Mouse (Mus musculus): ENCODE data around the gene Clcnkb.

Gene Clcnkb

GRCm38 (mm10) chr4:141415924-141416323, at the start of gene Clcnkb:
TSS of gene Clcnkb (minus strand) at chr4:141416014.
- DNase-seq = peak; percentile 46 to 82

DNA sequence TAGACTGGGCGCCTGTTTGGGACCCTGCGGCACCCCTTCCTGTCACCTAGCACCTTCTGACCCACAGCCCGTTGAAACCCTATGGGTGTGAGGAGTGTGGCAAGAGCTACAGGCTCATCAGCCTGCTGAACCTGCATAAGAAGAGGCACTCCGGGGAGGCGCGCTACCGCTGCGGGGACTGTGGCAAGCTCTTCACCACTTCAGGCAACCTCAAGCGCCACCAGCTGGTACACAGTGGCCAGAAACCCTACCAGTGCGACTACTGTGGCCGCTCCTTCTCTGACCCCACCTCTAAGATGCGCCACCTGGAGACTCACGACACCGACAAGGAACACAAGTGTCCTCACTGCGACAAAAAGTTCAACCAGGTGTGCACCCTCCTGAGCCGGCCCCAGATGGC, 48.9 kb upstream of the Clcnkb start:
- no peak for DNase-seq

GRCm38 (mm10) chr4:141463472-141463871, 47.7 kb upstream of the Clcnkb start:
- peak; percentile 57 to 76 for DNase-seq

DNA sequence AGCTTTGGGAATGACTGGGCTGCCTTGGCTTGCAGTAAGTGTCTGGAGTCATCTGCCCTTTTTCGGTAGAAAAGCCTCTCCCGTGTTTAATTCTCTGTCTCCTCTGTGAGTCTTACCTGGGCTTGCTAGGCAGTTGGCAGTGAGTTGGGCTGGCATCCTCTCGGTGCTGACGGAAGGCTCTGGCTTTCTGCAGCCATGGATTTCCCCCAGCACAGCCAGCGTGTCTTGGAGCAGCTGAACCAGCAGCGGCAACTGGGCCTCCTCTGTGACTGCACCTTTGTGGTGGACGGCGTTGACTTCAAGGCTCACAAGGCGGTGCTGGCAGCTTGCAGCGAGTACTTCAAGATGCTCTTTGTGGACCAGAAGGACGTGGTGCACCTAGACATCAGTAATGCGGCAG, 45.8 kb upstream of the Clcnkb start:
- DNase-seq = no peak

DNA sequence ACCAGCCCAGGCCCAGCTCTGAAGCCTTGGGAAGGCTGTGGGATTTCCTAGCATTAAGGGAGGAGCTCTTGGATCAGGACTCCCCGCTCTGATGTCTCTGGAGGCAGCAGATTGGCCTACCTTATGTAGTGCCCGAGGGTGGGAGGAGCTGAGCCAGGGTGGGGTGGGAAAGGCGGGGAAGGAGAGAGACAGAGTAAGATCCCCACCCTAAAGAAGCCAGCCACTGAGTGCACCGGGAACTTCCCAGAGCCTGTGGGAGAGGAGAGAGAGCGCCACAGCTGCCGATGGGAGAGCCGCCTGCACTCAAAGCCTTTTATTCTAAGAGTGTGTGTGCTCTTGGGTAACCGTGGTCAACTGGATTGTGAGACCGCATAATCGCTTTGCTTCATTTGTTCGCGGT, 45.3 kb upstream of the Clcnkb start:
- DNase-seq = no peak

DNA sequence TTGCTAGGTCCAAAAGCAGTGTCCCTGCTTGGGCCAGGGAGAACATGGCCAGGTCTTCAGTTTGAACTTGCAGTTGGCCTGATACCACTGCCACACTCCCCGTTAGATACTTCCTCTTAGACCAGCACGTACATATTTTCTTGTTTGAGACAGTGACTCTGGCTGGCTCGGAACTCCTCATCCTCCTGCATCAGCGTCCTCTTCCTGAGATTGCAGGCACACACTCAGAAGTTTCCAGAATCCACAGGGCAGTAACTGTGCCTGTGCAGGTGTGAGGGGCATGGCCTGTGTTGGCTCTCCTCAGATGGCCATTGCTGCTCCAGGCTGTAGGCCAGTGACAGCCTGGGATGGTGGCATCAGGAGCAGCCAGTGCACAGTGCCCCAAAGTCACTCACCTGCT, 44.7 kb upstream of the Clcnkb start:
- no peak for DNase-seq

- DNase-seq = no peak
Measured at GRCm38 (mm10) chr4:141459766-141460165, 44.0 kb upstream of the Clcnkb start.

GRCm38 (mm10) chr4:141458888-141459287, 43.1 kb upstream of the Clcnkb start:
- DNase-seq = no peak

DNA sequence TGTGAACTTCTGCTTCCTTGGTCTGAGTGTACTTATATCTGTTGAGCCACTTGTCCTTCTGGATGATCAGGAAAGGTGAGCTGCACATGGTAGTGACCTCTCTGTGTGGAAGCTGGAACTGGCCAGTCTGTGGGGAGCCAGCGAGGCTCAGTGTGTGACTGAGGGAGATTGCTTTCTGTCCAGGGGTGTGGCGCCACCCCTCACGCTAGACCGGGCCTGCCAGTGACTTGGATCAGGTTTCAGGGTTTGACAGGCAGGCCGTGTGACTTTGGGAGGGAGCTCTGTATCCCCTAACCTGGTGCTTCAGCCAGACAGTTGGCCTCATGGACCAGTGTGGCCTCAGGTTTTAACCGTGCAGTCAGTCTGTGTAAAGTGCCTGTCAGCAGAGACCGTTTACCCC, 42.4 kb upstream of the Clcnkb start:
- peak; percentile 40 to 46 for DNase-seq

DNA sequence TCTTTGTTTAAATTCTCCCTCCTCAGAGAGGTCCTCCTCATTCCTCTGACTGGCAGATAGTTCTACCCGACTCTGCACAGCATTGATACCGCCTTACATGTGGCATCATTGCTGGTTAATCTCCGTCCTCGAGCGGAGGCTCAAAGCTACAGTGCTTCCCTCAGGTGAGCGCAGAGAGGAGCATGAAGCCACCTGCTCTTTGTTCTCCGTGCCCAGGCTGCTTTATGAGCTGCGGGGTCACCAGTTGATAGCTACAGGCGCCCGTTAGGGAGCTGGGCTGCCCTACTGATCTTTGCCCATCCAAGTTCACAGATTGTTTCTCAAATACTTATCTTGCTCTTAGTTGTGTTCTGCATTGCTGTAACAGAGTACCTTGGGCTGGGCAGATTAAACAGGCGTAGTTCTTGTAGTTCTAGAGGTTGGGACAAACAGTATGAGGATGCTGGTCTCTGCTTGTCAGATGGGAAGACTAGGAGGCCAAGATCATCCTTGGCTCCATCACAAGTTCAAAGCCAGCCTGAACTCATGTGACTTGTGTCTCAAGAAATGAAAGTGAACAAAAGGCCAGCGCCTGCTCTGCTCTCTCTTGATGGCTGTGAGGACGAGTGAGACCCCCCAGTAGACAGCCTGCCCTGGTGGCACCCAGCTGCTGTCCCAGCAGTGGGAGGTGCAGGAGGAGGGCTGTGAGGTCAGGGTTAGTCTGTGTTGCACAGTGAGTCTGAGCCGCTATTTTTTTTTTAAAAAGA, 40.6 kb upstream of the Clcnkb start:
- DNase-seq = no peak

GRCm38 (mm10) chr4:141455526-141455925, 39.7 kb upstream of the Clcnkb start:
- DNase-seq = no peak

- no peak for DNase-seq
Measured at GRCm38 (mm10) chr4:141454581-141455350, 39.0 kb upstream of the Clcnkb start.

DNA sequence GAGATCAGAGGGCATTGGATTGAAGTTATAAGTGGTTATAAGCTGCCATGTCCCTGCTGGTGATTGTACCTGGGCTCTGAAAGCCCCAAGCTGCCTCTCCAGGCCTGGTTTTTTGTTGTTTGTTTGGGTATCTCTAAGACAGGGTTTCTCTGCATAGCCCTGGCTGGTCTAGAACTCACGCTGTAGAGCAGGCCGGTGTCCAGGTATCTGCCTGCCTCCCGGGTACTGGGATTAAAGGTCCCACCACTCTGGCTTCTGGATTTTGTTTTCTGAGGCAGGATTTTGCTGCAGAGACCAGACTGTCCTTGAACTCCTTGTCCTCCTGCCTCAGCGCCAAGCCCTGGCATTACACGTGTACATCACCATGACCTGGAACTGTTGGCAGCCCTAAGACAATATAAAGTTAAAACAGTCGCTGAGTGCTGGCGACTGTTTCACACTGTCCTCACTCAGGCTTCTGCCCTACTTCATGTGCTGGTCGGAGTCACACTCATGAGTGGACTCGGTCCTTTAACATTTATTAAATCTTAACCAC, 36.2 kb upstream of the Clcnkb start:
- DNase-seq = no peak

DNA sequence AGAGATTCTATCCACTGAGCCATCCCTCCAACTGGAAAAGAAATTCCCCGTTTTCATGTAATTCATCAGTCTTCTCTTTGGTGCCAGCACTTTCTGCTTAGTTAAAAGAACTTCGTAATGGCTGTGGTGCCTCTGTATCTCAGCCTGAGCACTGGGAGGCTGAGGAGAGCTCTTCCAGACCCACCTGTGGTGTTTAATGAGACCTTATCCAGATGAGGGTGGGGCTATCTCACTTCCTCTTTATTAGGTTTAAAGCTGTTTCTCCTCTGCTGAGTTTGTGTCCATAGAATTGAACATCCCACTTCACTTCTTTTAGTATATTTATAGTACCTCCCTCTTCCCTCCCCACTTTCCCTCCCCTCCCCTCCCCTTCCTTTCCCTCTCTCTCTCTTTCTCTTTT, 35.4 kb upstream of the Clcnkb start:
- no peak for DNase-seq

GRCm38 (mm10) chr4:141446211-141446610, 30.4 kb upstream of the Clcnkb start:
- no peak for DNase-seq

DNA sequence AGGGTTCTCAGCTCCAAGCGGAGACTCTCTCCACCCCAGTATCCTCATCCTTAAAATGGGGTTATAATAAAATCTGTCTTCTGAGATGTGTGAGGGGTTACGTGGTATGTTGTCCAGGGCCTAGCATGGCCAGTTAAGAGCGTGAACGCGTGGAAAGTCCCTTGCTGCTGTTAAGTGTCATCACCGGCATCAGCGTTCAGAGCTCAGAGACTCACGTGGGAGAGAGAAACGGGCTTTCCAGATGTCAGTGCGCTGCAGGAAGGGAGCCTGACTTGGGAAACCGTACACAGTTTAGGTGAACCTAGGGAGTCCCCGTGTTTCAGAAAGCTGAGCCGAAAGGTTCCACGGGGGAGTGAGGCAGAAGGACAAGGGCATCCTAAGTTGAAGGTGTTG, 29.5 kb upstream of the Clcnkb start:
- no peak for DNase-seq

DNA sequence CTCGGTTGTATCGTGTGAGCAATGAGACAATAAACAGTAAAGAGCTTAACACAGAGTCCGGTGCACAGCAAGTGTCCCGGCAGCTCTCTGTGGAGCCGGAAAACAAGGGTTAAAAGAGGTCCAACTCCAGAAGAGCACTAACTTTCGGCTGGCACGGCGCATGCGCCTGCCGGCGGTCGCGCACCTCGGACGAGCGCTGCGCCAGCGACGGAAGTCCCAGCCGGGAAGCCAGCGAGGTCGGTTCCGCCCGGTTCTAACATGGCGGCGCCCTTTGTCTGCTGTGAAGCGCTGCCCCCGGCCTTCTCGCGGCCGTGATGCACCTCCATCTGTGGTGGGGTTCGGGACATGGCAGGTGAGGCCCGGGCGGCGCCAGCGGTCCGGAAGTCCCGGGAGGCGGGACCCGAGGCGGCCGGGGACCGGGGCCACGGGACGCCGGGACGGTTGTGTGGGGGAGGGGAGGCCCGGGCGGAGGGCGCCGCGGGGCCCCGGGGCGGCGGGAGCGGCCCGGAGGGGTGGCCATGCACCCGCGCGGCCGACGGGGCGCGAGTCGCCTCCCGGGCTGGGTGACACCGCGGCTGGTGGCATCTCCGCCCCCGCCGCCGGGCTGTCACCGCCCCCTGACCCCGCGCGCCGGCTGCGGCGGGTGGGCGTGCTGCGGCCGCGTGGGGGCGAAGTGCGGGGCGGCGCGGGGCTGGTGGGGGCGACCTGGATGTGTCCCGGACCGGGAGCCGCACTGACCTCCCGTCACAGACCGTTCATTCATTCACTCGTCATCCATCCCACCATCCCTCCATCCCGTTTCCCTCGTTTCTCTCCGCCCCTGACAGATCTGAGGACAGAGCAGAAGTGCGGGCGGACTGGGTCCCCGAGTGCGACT, 28.9 kb upstream of the Clcnkb start, which contains the start of gene Zbtb17:
Gene Zbtb17 (plus strand): TSS at position 204 of the 877 bp plus-strand sequence.
- DNase-seq = peak; percentile 85 to 87

GRCm38 (mm10) chr4:141443641-141444429, 28.0 kb upstream of the Clcnkb start:
- DNase-seq = no peak

DNA sequence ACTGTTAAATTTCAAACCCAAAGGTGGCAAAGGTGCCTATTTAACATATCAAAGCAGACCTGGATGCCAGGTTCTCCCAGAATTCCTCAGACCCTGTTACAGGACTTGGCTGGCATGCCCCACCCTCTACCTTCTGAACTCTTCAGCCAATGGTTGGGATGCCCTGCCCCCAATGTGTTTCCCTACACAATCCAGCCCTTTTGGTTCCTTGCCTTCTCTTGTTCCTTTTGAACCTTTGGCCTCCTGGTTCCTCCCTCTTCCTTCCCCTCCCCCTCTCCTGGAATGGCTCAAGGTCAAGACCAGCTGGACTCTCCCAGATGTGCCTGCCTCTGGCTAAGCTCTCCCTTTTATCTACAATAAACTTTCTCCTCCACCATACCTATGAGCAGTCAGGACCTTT, 25.1 kb upstream of the Clcnkb start:
- DNase-seq = peak; percentile 75 to 87

DNA sequence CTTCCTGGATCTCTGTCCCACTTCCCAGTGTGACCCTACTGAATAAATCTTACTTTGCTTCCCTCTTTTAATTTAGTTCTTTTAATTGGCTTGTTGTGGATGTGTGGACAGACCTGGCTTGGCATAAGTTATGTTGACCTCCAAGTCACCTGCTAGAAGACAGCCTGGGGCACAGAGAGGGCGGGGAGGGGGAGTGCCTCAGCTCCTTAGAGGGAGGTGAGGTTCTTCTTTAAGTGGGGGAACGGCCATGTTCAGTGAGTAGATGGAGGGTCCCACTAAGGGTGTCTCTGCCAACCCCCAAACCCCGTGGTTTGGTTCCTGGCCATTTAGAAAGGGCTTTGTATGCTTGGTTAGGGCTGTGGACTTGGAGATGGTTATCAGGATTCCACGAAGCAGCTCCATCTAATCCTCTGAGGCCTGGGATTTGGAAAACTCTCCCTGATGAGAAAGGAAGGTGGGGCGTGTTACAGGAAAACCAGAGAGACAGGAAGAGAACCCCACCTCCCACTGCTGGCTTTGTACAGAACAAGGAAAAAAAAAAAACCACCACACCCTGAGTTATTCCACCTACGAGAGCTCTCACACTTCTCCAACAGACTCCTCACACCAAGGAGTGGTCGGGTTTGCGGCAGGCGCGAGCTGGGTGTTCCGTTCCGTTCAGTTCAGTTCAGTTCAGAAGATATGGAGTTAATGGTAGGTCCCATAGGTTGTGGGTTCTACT, 23.4 kb upstream of the Clcnkb start:
- peak; percentile 50 to 71 for DNase-seq

DNA sequence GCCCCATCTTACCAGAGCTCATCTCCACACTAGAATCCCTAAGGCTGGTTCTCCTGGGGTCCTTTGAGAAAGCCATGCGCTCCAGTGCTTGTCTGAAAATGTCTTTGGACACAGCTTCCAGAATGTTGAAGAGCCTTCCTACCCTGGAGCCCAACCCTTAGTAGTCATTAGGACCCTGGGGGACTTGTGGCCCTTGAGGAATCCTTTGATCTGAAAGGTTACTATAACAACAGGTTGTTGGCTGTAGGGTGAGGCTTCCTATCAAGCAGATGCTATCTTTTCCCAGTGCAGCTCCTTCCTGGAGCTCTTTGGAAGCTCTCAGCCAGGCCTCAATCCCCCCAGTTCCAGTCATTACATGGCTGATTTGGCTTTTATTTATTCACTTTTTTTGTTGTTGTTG, 20.2 kb upstream of the Clcnkb start, which contains the start of gene Srarp:
Gene Srarp (minus strand): TSS at position 132 of the 400 bp plus-strand sequence.
- no peak for DNase-seq
